Mouse (Mus musculus): ENCODE data around the gene Mdm1. TPM values are rescaled to one million over a fixed set of nuclear protein-coding genes. Genes with fewer than 3 reads are reported as not detected.

The Mdm1 gene
- polyA plus RNA-seq, 1 experiment from 2014 or later, result 29.8 TPM

DNA sequence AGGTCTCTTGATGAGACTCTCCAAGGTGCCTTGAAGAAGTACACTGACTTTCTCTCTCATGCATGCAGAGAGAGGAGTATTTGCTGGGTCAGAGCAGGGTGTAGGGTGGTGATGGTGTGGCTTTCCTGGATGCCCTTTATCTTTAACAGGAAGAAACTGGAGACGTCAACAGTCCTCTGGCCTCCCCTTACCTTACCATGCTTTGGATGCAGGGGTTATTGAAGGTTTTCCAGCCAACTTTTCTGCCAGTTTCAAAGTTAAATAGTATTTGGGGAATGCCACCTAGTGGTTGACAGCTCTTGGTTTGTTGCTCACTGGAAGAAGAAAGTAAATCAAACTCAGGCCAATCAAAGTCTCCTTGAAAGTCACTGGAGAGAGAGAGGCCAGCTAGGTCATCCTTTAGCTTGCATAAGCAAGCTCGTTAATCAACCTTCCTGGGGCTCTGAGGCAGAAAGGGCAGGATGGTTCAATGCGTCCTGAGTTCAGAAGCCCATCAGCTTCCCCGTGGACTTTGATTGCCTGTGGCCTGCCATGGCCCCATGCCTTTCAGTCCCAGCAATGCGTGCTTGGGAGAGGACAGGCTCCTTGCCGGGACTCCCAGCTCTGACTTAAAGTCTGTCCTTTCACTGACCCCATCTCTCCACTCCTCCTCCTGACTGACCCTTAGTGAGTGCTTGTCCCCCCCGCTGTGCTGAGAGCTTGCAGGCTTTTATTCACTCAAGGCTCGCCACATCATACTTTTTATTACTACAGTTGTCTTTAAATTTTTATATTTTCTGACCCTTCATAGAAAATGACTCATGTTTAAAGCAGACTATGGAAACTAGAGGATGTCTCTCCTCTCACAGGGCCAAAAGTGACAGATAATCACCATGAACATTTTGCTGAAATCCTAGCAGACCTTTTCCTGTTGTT, 31.3 kb upstream of the Mdm1 start:
- Histone ChIP-seq H3K4me2 (peak overlapping the region; percentile 22), H3K9me3 (replicated peaks) (no peaks in the 10 kb centered on the region), H3K27me3 (peaks cover 36% of the 10 kb centered on the region), H3K4me1 (peaks cover 24% of the 10 kb centered on the region), H3K4me3 (replicated peaks) (no peak overlapping the region), H3K36me3 (no peaks in the 10 kb centered on the region), H3K9ac (no peak overlapping the region), H3K27ac (peak overlapping the region; percentile 74)
- WGBS, result 9% methylated on average over 8 of the region's 8 CpGs
- peak; percentile 92 for ATAC-seq (replicated peaks; ENCODE audit: low FRiP score)

DNA sequence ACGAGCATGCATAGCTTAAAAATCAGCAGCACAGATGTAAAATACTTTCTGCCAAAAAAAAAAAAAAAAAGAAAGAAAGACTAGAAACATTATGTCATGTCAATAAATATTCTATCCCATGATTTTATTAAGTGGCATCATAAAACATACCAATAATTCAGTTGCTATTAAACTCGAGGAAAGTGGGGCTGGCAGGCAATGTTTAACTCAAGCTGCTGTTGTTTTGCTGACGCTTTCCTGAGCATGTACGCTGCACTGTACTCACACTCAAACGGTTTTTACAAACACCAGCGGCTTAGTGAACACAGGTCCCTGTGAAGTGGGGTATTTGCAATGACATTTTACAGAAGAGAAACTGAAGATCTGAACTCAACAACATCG, 30.7 kb upstream of the Mdm1 start:
- H3K4me2 ChIP-seq, result no peak overlapping the region
- ATAC-seq (replicated peaks; ENCODE audit: low FRiP score), result no peak
- WGBS, result 50% methylated on average over 7 of the region's 7 CpGs
- no peak overlapping the region for H3K4me3 ChIP-seq (replicated peaks)
- no peaks in the 10 kb centered on the region for H3K36me3 ChIP-seq
- H3K27me3 ChIP-seq, result peaks cover 32% of the 10 kb centered on the region
- H3K9ac ChIP-seq, result no peak overlapping the region
- H3K4me1 ChIP-seq, result peaks cover 24% of the 10 kb centered on the region
- H3K9me3 ChIP-seq (replicated peaks), result no peaks in the 10 kb centered on the region
- peak overlapping the region; percentile 74 for H3K27ac ChIP-seq

DNA sequence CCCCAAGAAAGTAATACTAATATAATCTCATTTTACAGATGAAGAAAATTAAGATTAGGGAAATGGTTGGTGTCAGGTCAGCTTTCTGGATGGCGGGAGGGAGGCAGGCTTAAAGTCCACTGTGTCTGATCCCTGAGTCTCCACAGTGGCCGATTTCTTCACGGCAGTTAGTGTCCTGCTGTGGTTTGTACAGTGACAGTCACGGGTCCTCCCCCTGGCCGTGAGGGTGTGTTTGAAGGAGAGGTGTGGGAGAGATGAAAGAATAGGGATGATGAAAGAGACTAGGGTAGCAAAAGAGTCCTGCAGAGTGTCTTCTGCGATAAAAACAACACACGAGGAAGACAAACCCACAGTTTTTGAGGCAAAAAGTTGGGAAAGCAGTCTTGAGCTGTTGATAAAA, 30.0 kb upstream of the Mdm1 start:
- Histone ChIP-seq H3K4me1 (peaks cover 24% of the 10 kb centered on the region), H3K9me3 (replicated peaks) (no peaks in the 10 kb centered on the region), H3K36me3 (no peaks in the 10 kb centered on the region), H3K27ac (no peak overlapping the region), H3K4me2 (no peak overlapping the region), H3K9ac (no peak overlapping the region), H3K4me3 (replicated peaks) (no peak overlapping the region), H3K27me3 (peaks cover 25% of the 10 kb centered on the region)
- 20% methylated on average over 7 of the region's 7 CpGs for WGBS
- no peak for ATAC-seq (replicated peaks; ENCODE audit: low FRiP score)

DNA sequence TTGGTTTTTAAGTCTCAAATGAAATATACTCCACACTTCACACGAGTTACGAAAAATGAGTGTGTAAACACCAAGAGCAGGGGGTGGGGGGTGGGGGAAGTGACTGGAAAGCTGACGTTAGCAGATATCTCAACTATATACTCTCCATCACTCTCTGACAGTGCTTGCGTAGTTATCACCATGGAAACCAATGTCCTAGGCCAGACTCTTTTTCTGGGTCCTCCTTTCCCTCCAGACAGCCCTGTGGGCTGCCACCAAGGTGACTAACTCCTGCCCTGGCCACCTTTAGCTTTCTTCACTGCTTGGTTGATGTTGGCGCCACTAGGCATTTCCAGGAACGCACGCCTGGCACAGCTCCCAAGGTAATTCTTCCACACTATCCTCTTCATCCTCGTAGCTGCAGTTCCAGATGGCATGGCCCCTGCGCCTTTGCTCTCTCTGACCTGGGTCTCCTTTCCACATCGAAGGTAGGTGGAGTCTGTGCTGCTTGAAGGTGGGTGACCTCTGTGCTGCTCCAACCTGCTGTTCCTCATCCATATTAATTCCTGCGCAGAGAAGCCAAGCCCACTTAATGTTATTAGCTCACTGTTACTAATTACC, 29.2 kb upstream of the Mdm1 start:
- Histone ChIP-seq H3K9ac (no peak overlapping the region), H3K36me3 (no peaks in the 10 kb centered on the region), H3K27ac (no peak overlapping the region), H3K4me1 (peaks cover 24% of the 10 kb centered on the region), H3K27me3 (peaks cover 18% of the 10 kb centered on the region), H3K4me2 (no peak overlapping the region), H3K4me3 (replicated peaks) (no peak overlapping the region), H3K9me3 (replicated peaks) (no peaks in the 10 kb centered on the region)
- WGBS, result 67% methylated on average over 11 of the region's 11 CpGs
- no peak for ATAC-seq (replicated peaks; ENCODE audit: low FRiP score)

DNA sequence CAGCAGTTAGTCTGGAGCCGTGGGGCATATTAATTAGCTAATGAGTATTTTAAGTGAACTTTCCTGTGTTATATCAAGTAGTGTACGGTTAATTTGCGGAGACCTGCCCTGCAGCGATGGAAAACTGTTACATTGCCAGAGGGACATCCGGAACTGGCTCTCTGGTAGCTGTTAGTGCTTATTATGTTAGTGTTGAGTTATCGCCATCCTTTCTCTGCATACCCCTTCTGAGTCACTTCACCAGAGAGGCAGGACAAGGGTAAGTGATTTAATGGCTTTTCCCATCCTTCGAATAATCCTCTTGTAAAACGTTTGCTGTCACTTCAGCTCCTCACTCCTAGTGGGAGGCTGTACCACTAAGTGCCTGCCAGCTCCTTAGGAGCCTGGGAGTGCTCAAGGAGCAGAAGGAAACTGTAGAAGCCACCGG, 28.3 kb upstream of the Mdm1 start:
- ATAC-seq (replicated peaks; ENCODE audit: low FRiP score), result no peak
- WGBS, result 54% methylated on average over 9 of the region's 9 CpGs
- peaks cover 24% of the 10 kb centered on the region for H3K4me1 ChIP-seq

DNA sequence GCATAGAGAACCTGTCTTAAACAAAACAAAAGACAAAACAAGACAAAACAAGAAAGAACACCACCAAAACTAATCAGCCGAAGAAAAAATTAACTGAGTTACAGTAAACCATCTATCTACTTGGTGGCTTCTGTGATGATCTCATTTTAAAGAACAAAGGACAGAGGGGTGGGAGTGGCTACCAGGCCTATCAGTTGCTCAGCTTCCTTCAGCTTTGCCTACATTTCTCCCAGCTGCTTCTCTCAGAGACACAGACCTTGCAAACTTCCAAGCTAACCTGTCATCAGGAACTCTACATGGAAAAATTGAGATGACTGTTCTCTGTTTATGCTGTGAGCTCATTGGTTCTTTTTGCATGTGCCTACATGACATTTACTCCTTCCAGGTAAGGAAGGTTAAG, 27.3 kb upstream of the Mdm1 start:
- 88% methylated on average over 1 of the region's 1 CpGs for WGBS
- no peak overlapping the region for H3K4me3 ChIP-seq (replicated peaks)
- ATAC-seq (replicated peaks; ENCODE audit: low FRiP score), result no peak
- H3K9ac ChIP-seq, result no peak overlapping the region
- no peak overlapping the region for H3K4me2 ChIP-seq
- peaks cover 24% of the 10 kb centered on the region for H3K4me1 ChIP-seq
- H3K27me3 ChIP-seq, result peaks cover 11% of the 10 kb centered on the region
- no peaks in the 10 kb centered on the region for H3K9me3 ChIP-seq (replicated peaks)
- H3K27ac ChIP-seq, result no peak overlapping the region
- no peaks in the 10 kb centered on the region for H3K36me3 ChIP-seq

More for the DNA sequence above, 28.3 kb upstream of the Mdm1 start:
- H3K27ac ChIP-seq, result no peak overlapping the region
- H3K4me2 ChIP-seq, result no peak overlapping the region
- H3K9ac ChIP-seq, result no peak overlapping the region
- H3K36me3 ChIP-seq, result no peaks in the 10 kb centered on the region
- no peaks in the 10 kb centered on the region for H3K9me3 ChIP-seq (replicated peaks)
- H3K27me3 ChIP-seq, result peaks cover 14% of the 10 kb centered on the region
- no peak overlapping the region for H3K4me3 ChIP-seq (replicated peaks)

DNA sequence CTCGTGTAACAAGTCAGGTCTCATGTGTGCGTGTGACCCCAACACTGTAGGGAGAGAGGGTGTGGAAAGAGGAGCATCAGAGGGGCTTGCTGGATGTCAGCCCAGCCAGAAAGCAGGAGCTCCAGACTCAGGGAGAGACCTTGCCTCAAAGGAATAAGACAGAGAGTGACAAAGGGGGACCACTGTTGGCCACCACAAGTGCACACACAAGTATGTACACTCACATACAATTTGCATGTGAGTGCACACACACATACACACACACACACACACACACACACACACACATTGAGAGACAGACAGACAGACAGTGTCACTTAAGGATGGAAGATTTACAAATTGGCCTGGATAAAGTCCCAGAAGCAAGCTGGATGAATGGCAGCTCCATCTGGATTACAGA, 25.2 kb upstream of the Mdm1 start:
- H3K4me3 ChIP-seq (replicated peaks), result no peak overlapping the region
- H3K9me3 ChIP-seq (replicated peaks), result no peaks in the 10 kb centered on the region
- WGBS, result 94% methylated on average over 2 of the region's 2 CpGs
- H3K4me1 ChIP-seq, result peaks cover 7% of the 10 kb centered on the region
- H3K27ac ChIP-seq, result no peak overlapping the region
- no peak overlapping the region for H3K4me2 ChIP-seq
- no peak overlapping the region for H3K9ac ChIP-seq
- no peak for ATAC-seq (replicated peaks; ENCODE audit: low FRiP score)
- peaks cover 16% of the 10 kb centered on the region for H3K27me3 ChIP-seq
- no peaks in the 10 kb centered on the region for H3K36me3 ChIP-seq

DNA sequence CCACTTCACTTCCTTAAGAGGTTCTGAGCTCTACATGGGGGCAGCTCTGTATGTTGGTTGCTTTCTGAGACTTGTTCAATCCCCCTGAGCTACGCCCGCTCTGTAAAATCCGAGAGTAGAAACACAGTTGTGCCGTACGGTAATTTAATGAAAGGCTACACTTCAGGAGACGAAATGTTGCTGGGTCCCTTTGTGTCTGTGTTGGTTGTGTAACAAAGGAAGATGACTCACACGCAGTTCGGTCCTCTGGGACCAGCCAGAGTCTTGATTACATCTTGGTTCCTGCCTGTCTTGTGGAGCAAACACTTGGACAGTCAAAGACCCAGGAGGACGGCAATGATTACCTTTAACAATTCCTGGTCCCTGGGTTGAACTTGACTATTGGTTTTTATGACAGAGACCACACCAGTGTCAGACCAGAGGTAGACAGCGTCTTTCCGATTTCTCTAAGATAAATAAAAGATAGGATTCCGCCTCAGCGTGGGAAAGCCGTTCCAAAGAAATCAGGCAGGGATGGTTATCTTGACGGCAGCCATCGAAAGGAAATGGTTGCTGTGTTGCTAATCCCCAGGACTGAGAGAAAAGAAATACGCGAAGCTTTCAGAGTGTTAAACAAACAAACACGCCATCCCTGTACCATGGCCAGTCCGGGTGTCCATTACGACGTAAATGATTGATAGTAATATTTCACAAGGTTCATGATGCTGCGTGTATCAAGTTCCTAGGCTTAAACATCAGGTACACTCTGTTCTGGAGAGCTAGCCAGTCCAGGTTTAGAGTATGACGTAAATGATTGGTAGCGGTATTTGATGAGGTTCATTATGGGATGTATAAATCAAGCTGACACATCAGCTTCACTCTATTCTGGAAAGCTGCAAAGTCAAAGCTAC, 20.3 kb upstream of the Mdm1 start:
- H3K4me1 ChIP-seq, result no peaks in the 10 kb centered on the region
- no peak overlapping the region for H3K4me3 ChIP-seq (replicated peaks)
- H3K36me3 ChIP-seq, result no peaks in the 10 kb centered on the region
- no peak for ATAC-seq (replicated peaks; ENCODE audit: low FRiP score)
- no peak overlapping the region for H3K27ac ChIP-seq
- 52% methylated on average over 25 of the region's 25 CpGs for WGBS
- no peak overlapping the region for H3K9ac ChIP-seq
- H3K4me2 ChIP-seq, result peak overlapping the region; percentile 39
- no peaks in the 10 kb centered on the region for H3K9me3 ChIP-seq (replicated peaks)
- H3K27me3 ChIP-seq, result peaks cover 13% of the 10 kb centered on the region; the same call in 1 of the 2 replicates

DNA sequence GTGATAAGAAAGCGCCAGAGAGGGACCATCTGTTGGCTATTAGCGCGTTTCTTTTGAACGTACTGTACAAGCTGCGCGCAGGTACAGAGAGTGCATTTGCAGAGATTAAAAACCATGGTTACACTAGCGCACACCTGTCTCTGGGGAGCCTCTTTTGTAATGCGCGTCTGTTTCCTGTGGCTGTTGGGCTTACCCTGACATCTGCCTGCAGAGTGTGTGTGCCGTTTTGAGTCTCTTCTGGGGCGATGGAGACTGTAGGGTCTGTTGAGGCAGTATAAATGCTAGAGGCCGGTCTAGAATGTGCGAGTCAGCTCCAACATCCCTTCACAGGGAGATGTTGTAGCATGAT, 19.7 kb upstream of the Mdm1 start:
- H3K4me2 ChIP-seq, result peak overlapping the region; percentile 39
- no peak overlapping the region for H3K9ac ChIP-seq
- H3K27me3 ChIP-seq, result peaks cover 13% of the 10 kb centered on the region; the same call in 1 of the 2 replicates
- ATAC-seq (replicated peaks; ENCODE audit: low FRiP score), result no peak
- H3K27ac ChIP-seq, result no peak overlapping the region
- H3K36me3 ChIP-seq, result no peaks in the 10 kb centered on the region
- H3K4me3 ChIP-seq (replicated peaks), result no peak overlapping the region
- H3K9me3 ChIP-seq (replicated peaks), result no peaks in the 10 kb centered on the region
- H3K4me1 ChIP-seq, result no peaks in the 10 kb centered on the region
- WGBS, result 54% methylated on average over 13 of the region's 13 CpGs

DNA sequence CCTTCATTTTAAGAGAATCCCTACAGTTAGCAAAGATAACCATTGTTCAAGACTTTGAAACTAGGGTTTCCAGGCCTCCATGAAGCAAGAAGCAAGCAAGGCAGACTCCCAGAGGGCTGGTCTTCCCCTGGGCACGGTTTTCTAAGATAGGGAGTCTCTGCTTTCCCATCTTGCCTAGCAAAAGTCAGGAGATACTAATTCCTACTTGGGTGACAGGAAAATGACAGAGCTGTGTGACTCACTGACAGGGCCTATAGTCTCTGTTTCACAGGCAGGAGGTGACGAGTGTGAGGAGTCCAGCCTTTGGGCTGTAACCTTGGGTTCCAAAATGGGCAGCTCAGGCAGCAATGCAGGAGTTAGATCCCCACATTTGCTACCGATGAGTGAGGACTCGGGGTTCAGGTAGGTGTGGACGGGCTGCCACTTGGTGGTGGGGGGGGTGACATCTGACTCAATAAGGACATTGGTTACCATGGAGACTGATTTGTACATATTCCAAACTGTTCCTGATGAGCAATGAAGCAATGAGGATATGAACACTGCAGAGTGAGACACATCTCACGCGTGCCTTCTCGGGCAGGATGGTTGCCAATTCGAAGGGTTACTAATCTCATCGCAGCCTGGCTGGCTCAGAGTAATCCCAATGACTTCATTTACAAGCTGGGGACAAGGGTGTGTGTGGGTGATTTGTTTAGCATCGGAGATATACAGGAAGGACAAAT, 19.0 kb upstream of the Mdm1 start:
- 92% methylated on average over 11 of the region's 11 CpGs for WGBS
- ATAC-seq (replicated peaks; ENCODE audit: low FRiP score), result no peak
- no peak overlapping the region for H3K4me3 ChIP-seq (replicated peaks)
- H3K27me3 ChIP-seq, result peaks cover 19% of the 10 kb centered on the region
- no peak overlapping the region for H3K9ac ChIP-seq
- no peak overlapping the region for H3K27ac ChIP-seq
- no peaks in the 10 kb centered on the region for H3K36me3 ChIP-seq
- no peaks in the 10 kb centered on the region for H3K4me1 ChIP-seq
- H3K4me2 ChIP-seq, result no peak overlapping the region
- H3K9me3 ChIP-seq (replicated peaks), result no peaks in the 10 kb centered on the region

DNA sequence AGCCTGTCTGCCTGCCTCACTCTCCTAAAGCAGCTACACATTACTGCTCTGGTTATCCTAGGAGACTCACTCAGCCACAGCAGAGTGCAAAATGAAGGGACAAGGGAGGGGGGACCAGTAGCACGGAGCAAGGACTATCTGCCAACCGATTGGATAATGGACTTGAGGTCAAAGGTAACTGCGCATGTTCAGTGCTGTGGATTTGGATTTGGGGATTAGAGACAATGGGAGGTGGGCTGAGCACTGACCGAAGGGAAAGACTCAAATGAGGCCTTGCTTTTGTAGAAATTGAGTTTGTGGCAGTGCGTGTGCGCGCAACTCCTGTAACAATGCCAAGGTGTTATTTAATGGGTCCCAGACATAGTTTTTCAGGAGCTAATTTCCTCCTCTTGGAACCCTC, 16.4 kb upstream of the Mdm1 start:
- H3K9ac ChIP-seq, result no peak overlapping the region
- H3K4me1 ChIP-seq, result no peaks in the 10 kb centered on the region
- no peaks in the 10 kb centered on the region for H3K36me3 ChIP-seq
- no peaks in the 10 kb centered on the region for H3K9me3 ChIP-seq (replicated peaks)
- ATAC-seq (replicated peaks; ENCODE audit: low FRiP score), result no peak
- H3K4me2 ChIP-seq, result no peak overlapping the region
- H3K27ac ChIP-seq, result no peak overlapping the region
- H3K27me3 ChIP-seq, result peaks cover 39% of the 10 kb centered on the region
- 91% methylated on average over 7 of the region's 7 CpGs for whole genome bisulfite sequencing
- H3K4me3 ChIP-seq (replicated peaks), result no peak overlapping the region

All from kidney, embryonic 15.5 days (tissue).